Mouse (Mus musculus) myocyte (in vitro differentiated cells): ENCODE results near the gene Tnfrsf12a. TPM values are rescaled to one million over a fixed set of nuclear protein-coding genes. Genes with fewer than 3 reads are reported as not detected.

ENCODE experiments used
- H3K27me3 ChIP-seq: one replicate; pipeline ENCODE4 v1.6.1; 2011; ENCODE audit not compliant: control insufficient read depth, insufficient read depth, insufficient read length
- H3K36me3 ChIP-seq: one replicate; pipeline ENCODE4 v1.6.1; 2011; ENCODE audit not compliant: control insufficient read depth, insufficient read depth
- H3K4me2 ChIP-seq: one replicate; pipeline ENCODE4 v1.6.1; 2011; ENCODE audit warnings: low read depth, control low read depth
- H3K4me3 ChIP-seq: one replicate; pipeline ENCODE4 v1.5.1; 2011; ENCODE audit warnings: mild to moderate bottlenecking, control low read depth, moderate library complexity
- H3K79me2 ChIP-seq: one replicate; pipeline ENCODE4 v1.6.1; 2011; ENCODE audit not compliant: control insufficient read depth, insufficient read depth
- H3ac ChIP-seq: one replicate; pipeline ENCODE4 v1.6.1; 2011; ENCODE audit not compliant: control insufficient read depth, insufficient read length
- CEBPB ChIP-seq: IDR thresholded peaks from 2 replicates; pipeline ENCODE4 v1.6.1; 2011; ENCODE audit warnings: mild to moderate bottlenecking, moderate library complexity; ENCODE audit not compliant: poor library complexity, insufficient read depth, severe bottlenecking
- E2F4 ChIP-seq: IDR thresholded peaks from one replicate; pipeline ENCODE4 v1.6.1; 2011; ENCODE audit warnings: mild to moderate bottlenecking, control low read depth, moderate library complexity; ENCODE audit not compliant: insufficient read depth
- MAX ChIP-seq: IDR thresholded peaks from one replicate; pipeline ENCODE4 v1.6.1; 2011; ENCODE audit warnings: low read depth, mild to moderate bottlenecking, control low read depth
- MYOD1 ChIP-seq, 3 experiments: IDR thresholded peaks; one replicate each; pipeline ENCODE4 v1.6.1; 2011; ENCODE audit warnings: control low read depth in 2 of 3, low read depth in 2 of 3, mild to moderate bottlenecking in 2 of 3, moderate library complexity in 1 of 3; ENCODE audit not compliant: insufficient read length in 2 of 3, control insufficient read depth in 1 of 3
- MYOG ChIP-seq, 3 experiments: IDR thresholded peaks; one replicate each; pipeline ENCODE4 v1.6.1; 2011; ENCODE audit warnings: control low read depth in 2 of 3, low read depth in 2 of 3, mild to moderate bottlenecking in 2 of 3; ENCODE audit not compliant: insufficient read length in 2 of 3, control insufficient read depth in 1 of 3, insufficient read depth in 1 of 3
- POLR2A ChIP-seq: IDR thresholded peaks from one replicate; pipeline ENCODE4 v1.6.1; 2011; ENCODE audit warnings: low read depth, mild to moderate bottlenecking, control low read depth, moderate library complexity; ENCODE audit not compliant: insufficient read length
- POLR2AphosphoS2 ChIP-seq: IDR thresholded peaks from one replicate; pipeline ENCODE4 v1.6.1; 2011; ENCODE audit warnings: low read depth, control low read depth; ENCODE audit not compliant: insufficient read length
- REST ChIP-seq: IDR thresholded peaks from one replicate; pipeline ENCODE4 v1.6.1; 2011; ENCODE audit warnings: mild to moderate bottlenecking, control low read depth, moderate library complexity; ENCODE audit not compliant: insufficient read depth, insufficient read length
- SRF ChIP-seq: IDR thresholded peaks from one replicate; pipeline ENCODE4 v1.6.1; 2011; ENCODE audit warnings: low read depth; ENCODE audit not compliant: control insufficient read depth, insufficient read length
- TCF12 ChIP-seq: IDR thresholded peaks from one replicate; pipeline ENCODE4 v1.6.1; 2011; ENCODE audit warnings: mild to moderate bottlenecking, control low read depth; ENCODE audit not compliant: poor library complexity, insufficient read depth, severe bottlenecking
- TCF3 ChIP-seq: IDR thresholded peaks from one replicate; pipeline ENCODE4 v1.6.1; 2011; ENCODE audit warnings: low read depth, control low read depth; ENCODE audit not compliant: insufficient read length
- USF1 ChIP-seq: IDR thresholded peaks from one replicate; pipeline ENCODE4 v1.6.1; 2011; ENCODE audit warnings: low read depth, mild to moderate bottlenecking, control low read depth, moderate library complexity
- polyA plus RNA-seq: library from polyadenylated mRNA; unstranded; fragments of >200 nt; fragmentation: generic; extraction: Trizol; gene quantifications from one replicate; pipeline ENCODE4 v1.2.1, GENCODE M21; 2012; ENCODE audit warnings: missing spikeins

Gene Tnfrsf12a
- polyA plus RNA-seq, 1 experiment = 328 TPM

- Histone ChIP-seq H3K79me2 (peaks cover 34% of the 10 kb centered on the region), H3K27me3 (no peaks in the 10 kb centered on the region), H3K4me3 (peak overlapping the region; percentile 99), H3ac (peak overlapping the region; percentile 72), H3K36me3 (peaks cover 5% of the 10 kb centered on the region), H3K4me2 (peak overlapping the region; percentile 99)
- TF ChIP-seq CEBPB (no peak), SRF (no peak), MYOD1 (IDR thresholded peaks at IDR 0.05; ENCODE audit: control insufficient read depth in 1 of 3, insufficient read length in 2 of 3, low read depth in 2 of 3) (peak in 1 of 3 experiments; percentile 63), TCF12 (no peak), MYOG (IDR thresholded peaks at IDR 0.05; ENCODE audit: control insufficient read depth in 1 of 3, insufficient read depth in 1 of 3, insufficient read length in 2 of 3, low read depth in 2 of 3) (peak in 2 of 3 experiments; percentile 2 to 34), TCF3 (peak; percentile 43), POLR2A (peak; percentile 51), POLR2AphosphoS2 (peak; percentile 71), MAX (no peak), REST (no peak)
Measured at GRCm38 (mm10) chr17:23676473-23677031, 716 bp downstream of the Tnfrsf12a start.

GRCm38 (mm10) chr17:23675564-23676281 is 1.5 kb downstream of the Tnfrsf12a start:
- TF ChIP-seq POLR2A = no peak
- TF ChIP-seq POLR2AphosphoS2 = peak; percentile 89
- peak in 1 of 3 experiments; percentile 11 for TF ChIP-seq MYOG (IDR thresholded peaks at IDR 0.05; ENCODE audit: control insufficient read depth in 1 of 3, insufficient read depth in 1 of 3, insufficient read length in 2 of 3, low read depth in 2 of 3)
- no peak for TF ChIP-seq E2F4
- TF ChIP-seq CEBPB = no peak
- no peak for TF ChIP-seq TCF3
- peak overlapping the region; percentile 99 for H3K4me3 ChIP-seq
- peaks cover 5% of the 10 kb centered on the region for H3K36me3 ChIP-seq
- H3K79me2 ChIP-seq = peaks cover 34% of the 10 kb centered on the region
- H3K27me3 ChIP-seq = no peaks in the 10 kb centered on the region
- peak overlapping the region; percentile 72 for H3ac ChIP-seq
- H3K4me2 ChIP-seq = peak overlapping the region; percentile 99

GRCm38 (mm10) chr17:23675127-23675526 is 2.1 kb downstream of the Tnfrsf12a start:
- Histone ChIP-seq H3ac (peak overlapping the region; percentile 6), H3K4me2 (peak overlapping the region; percentile 99), H3K4me3 (peak overlapping the region; percentile 99), H3K27me3 (no peaks in the 10 kb centered on the region), H3K79me2 (peaks cover 34% of the 10 kb centered on the region), H3K36me3 (peaks cover 6% of the 10 kb centered on the region)
- no peak for TF ChIP-seq SRF
- TF ChIP-seq POLR2A = peak; percentile 40
- TF ChIP-seq REST = no peak
- peak; percentile 84 for TF ChIP-seq POLR2AphosphoS2
- no peak for TF ChIP-seq CEBPB
- peak in 1 of 3 experiments; percentile 12 for TF ChIP-seq MYOG (IDR thresholded peaks at IDR 0.05; ENCODE audit: control insufficient read depth in 1 of 3, insufficient read depth in 1 of 3, insufficient read length in 2 of 3, low read depth in 2 of 3)

GRCm38 (mm10) chr17:23674271-23674952 is 2.9 kb downstream of the Tnfrsf12a start:
- Histone ChIP-seq H3K4me3 (peak overlapping the region; percentile 99), H3K36me3 (peaks cover 14% of the 10 kb centered on the region)
- peak; percentile 15 for TF ChIP-seq POLR2A
- no peak for TF ChIP-seq E2F4

GRCm38 (mm10) chr17:23673424-23674073 is 3.7 kb downstream of the Tnfrsf12a start, which contains the start of the genes Hcfc1r1 and Thoc6:
Hcfc1r1 (plus strand) TSS chr17:23673596.
Thoc6 (minus strand) TSS chr17:23673882.
- Histone ChIP-seq H3K4me3 (peak within 1 kb of the TSS; percentile 99), H3K27me3 (no peaks in the 10 kb centered on the region), H3ac (peak within 1 kb of the TSS; percentile 15), H3K79me2 (peaks cover 34% of the 10 kb centered on the region), H3K36me3 (peaks cover 14% of the 10 kb centered on the region), H3K4me2 (peak within 1 kb of the TSS; percentile 99)
- TF ChIP-seq SRF (no peak), E2F4 (no peak), REST (no peak), MYOG (IDR thresholded peaks at IDR 0.05; ENCODE audit: control insufficient read depth in 1 of 3, insufficient read depth in 1 of 3, insufficient read length in 2 of 3, low read depth in 2 of 3) (no peak), USF1 (peak; percentile 61), POLR2AphosphoS2 (peak; percentile 83), POLR2A (peak; percentile 61), CEBPB (0 out of 2 replicates have a peak, but pooled peaks have one; percentile 32), TCF12 (no peak), MYOD1 (IDR thresholded peaks at IDR 0.05; ENCODE audit: control insufficient read depth in 1 of 3, insufficient read length in 2 of 3, low read depth in 2 of 3) (no peak), MAX (no peak), TCF3 (no peak)

More at GRCm38 (mm10) chr17:23674271-23674952, 2.9 kb downstream of the Tnfrsf12a start:
- H3K4me2 ChIP-seq = peak overlapping the region; percentile 99
- peak overlapping the region; percentile 15 for H3ac ChIP-seq
- H3K79me2 ChIP-seq = peaks cover 34% of the 10 kb centered on the region
- H3K27me3 ChIP-seq = no peaks in the 10 kb centered on the region
